In genomic region chr10:59538767-59539532, GRCm38 (mm10) we compare ENCODE assay signal across 8 mouse cellular contexts.
A peak's percentile ranks its signal among the peaks of the same experiment; 100 is the strongest.
DNase-seq lines count a peak whose midpoint lies in the region; ATAC-seq and TF ChIP-seq lines count a peak whose summit lies in the region.

No protein-coding gene starts in this region.

- DNase-seq in layer of hippocampus, adult 2 months (ENCODE audit: low spot score in 2 of 2): no peak
- no peak for DNase-seq in layer of hippocampus, postnatal 14 days (ENCODE audit: low spot score in 2 of 2)
- peak; percentile 31 for DNase-seq in embryo, embryonic 10 days (ENCODE audit: low spot score)
- no peak for DNase-seq in spleen, postnatal 14 days (ENCODE audit: low spot score in 2 of 2)
- DNase-seq in yolk sac, embryonic 10.5 days (ENCODE audit: low spot score): no peak
- DNase-seq in ovary, postnatal 14 days (ENCODE audit: low spot score): no peak

- peak overlapping the region; percentile 50 for H3K4me3 ChIP-seq in layer of hippocampus, adult 2 months
- peak overlapping the region; percentile 33 for H3K4me3 ChIP-seq in hindbrain, embryonic 13.5 days
- H3K4me3 ChIP-seq in midbrain, embryonic 13.5 days (replicated peaks): peak overlapping the region; percentile 39

- H3K9ac ChIP-seq in hindbrain, embryonic 13.5 days: peak overlapping the region; percentile 55
- peak overlapping the region; percentile 49 for H3K9ac ChIP-seq in midbrain, embryonic 13.5 days (replicated peaks)

- no peaks in the 10 kb centered on the region for H3K9me3 ChIP-seq in hindbrain, embryonic 13.5 days
- no peaks in the 10 kb centered on the region for H3K9me3 ChIP-seq in midbrain, embryonic 13.5 days

- 31% methylated on average over 17 of the region's 17 CpGs for WGBS in hindbrain, embryonic 13.5 days
- 23% methylated on average over 17 of the region's 17 CpGs for WGBS in midbrain, embryonic 13.5 days

- ATAC-seq in hindbrain, embryonic 13.5 days (ENCODE audit: low FRiP score): peak; percentile 76
- peak; percentile 71 for ATAC-seq in midbrain, embryonic 13.5 days

- H3K27me3 ChIP-seq in hindbrain, embryonic 13.5 days: no peaks in the 10 kb centered on the region
- no peaks in the 10 kb centered on the region for H3K27me3 ChIP-seq in midbrain, embryonic 13.5 days

- peak overlapping the region; percentile 80 for H3K27ac ChIP-seq in layer of hippocampus, adult 2 months
- H3K27ac ChIP-seq in hindbrain, embryonic 13.5 days: peak overlapping the region; percentile 76
- peak overlapping the region; percentile 41 for H3K27ac ChIP-seq in midbrain, embryonic 13.5 days

- no peak; the same call in 1 of the 2 replicates for TF ChIP-seq CTCF in layer of hippocampus, adult 2 months (conservative IDR thresholded peaks at IDR 0.05)

- H3K36me3 ChIP-seq in hindbrain, embryonic 13.5 days: no peaks in the 10 kb centered on the region
- H3K36me3 ChIP-seq in midbrain, embryonic 13.5 days: no peaks in the 10 kb centered on the region

- peak overlapping the region; percentile 59 for H3K4me2 ChIP-seq in hindbrain, embryonic 13.5 days
- H3K4me2 ChIP-seq in midbrain, embryonic 13.5 days (replicated peaks): peak overlapping the region; percentile 68

- H3K4me1 ChIP-seq in hindbrain, embryonic 13.5 days (replicated peaks): peaks cover 34% of the 10 kb centered on the region
- H3K4me1 ChIP-seq in midbrain, embryonic 13.5 days (replicated peaks): peaks cover 24% of the 10 kb centered on the region
